Mouse (Mus musculus) stomach, postnatal 0 days (tissue): Measurements from ENCODE around the gene Trnau1ap. TPM values are rescaled to one million over a fixed set of nuclear protein-coding genes. Genes with fewer than 3 reads are reported as not detected.

Experiments
- ATAC-seq: fragments of 200-750 bp; cut with Nextera tagmentation; 2 replicates; pipeline ENCODE4 v1.8.0; 2017; ENCODE audit not compliant: low FRiP score, low TSS enrichment
- DNase-seq: peaks from one replicate; pipeline ENCODE4 v3.0.0-alpha.2; 2016; ENCODE audit warnings: low spot score
- H3K27ac ChIP-seq: fragments of 300-500 bp; sonication (generic); replicated peaks from 2 replicates; pipeline ENCODE4 v1.5.1; 2014; ENCODE audit warnings: mild to moderate bottlenecking, control low read depth
- H3K27me3 ChIP-seq: fragments of 300-500 bp; sonication (generic); 2 replicates; pipeline ENCODE4 v1.6.1; 2014; ENCODE audit warnings: low read length; ENCODE audit not compliant: control insufficient read depth, insufficient read depth
- H3K36me3 ChIP-seq: fragments of 300-500 bp; sonication (generic); 2 replicates; pipeline ENCODE4 v1.6.1; 2014; ENCODE audit warnings: low read length, mixed read lengths; ENCODE audit not compliant: control insufficient read depth, insufficient read depth
- H3K4me1 ChIP-seq: fragments of 300-500 bp; sonication (generic); replicated peaks from 2 replicates; pipeline ENCODE4 v1.6.1; 2014; ENCODE audit warnings: antibody characterized with exemption; ENCODE audit not compliant: control insufficient read depth, insufficient read depth
- H3K4me2 ChIP-seq: fragments of 300-500 bp; sonication (generic); replicated peaks from 2 replicates; pipeline ENCODE4 v1.6.1; 2014; ENCODE audit warnings: low read depth, mild to moderate bottlenecking, control low read depth, moderate library complexity
- H3K4me3 ChIP-seq: fragments of 300-500 bp; sonication (generic); 2 replicates; pipeline ENCODE4 v1.5.1; 2014; ENCODE audit warnings: low read depth, low read length, control low read depth
- H3K9ac ChIP-seq: fragments of 300-500 bp; sonication (generic); 2 replicates; pipeline ENCODE4 v1.6.1; 2014; ENCODE audit warnings: mild to moderate bottlenecking, low read length, control low read depth, mixed read lengths
- H3K9me3 ChIP-seq: fragments of 300-500 bp; sonication (generic); 2 replicates; pipeline ENCODE4 v1.6.1; 2016; ENCODE audit warnings: low read length; ENCODE audit not compliant: control insufficient read depth
- CTCF ChIP-seq: IDR thresholded peaks from 2 replicates; pipeline ENCODE4 v1.5.1; 2016; ENCODE audit warnings: antibody characterized with exemption, low read depth, mild to moderate bottlenecking, moderate library complexity
- EP300 ChIP-seq: optimal IDR thresholded peaks from 2 replicates; pipeline ENCODE3; 2016; ENCODE audit warnings: antibody characterized with exemption
- WGBS: fragments of 180-500 bp; shearing (Covaris S2); extraction: QIAGEN DNeasy Blood & Tissue Kit; methylation state at CpG from one replicate; pipeline ENCODE4 v1.1.7; 2014; 5-methylcytosine and 5-hydroxymethylcytosine counted together
- polyA plus RNA-seq: library from polyadenylated mRNA; unstranded; fragments of >200 nt; fragmentation: Nextera tagmentation; extraction: Ambion mirVana; gene quantifications from 2 replicates; pipeline ENCODE4 v1.2.1, GENCODE M21; 2015

The Trnau1ap gene
- polyA plus RNA-seq, 1 experiment from 2014 or later, result 45.7 TPM

- WGBS, result 63% methylated on average over 16 of the region's 16 CpGs
- H3K4me3 ChIP-seq, result peak overlapping the region; percentile 49
- TF ChIP-seq EP300, result no peak
- no peak for TF ChIP-seq CTCF
- DNase-seq (no peak), ATAC-seq (no peak; the same call in 1 of the 2 replicates)
- no peaks in the 10 kb centered on the region for H3K27me3 ChIP-seq
- H3K9me3 ChIP-seq, result no peaks in the 10 kb centered on the region
- no peaks in the 10 kb centered on the region for H3K36me3 ChIP-seq
- H3K4me2 ChIP-seq, result peak overlapping the region; percentile 64
- H3K27ac ChIP-seq, result peak overlapping the region; percentile 40; the same call in 1 of the 2 replicates
- peaks cover 3% of the 10 kb centered on the region; the same call in 1 of the 2 replicates for H3K4me1 ChIP-seq
- peak overlapping the region; percentile 57 for H3K9ac ChIP-seq
These were observed 27.1 kb downstream of the Trnau1ap start for GRCm38 (mm10) chr4:132301965-132302938.

- Histone ChIP-seq H3K4me3 (no peak overlapping the region), H3K27ac (0 out of 2 replicates have a peak overlapping the region, but pooled peaks have one; percentile 13), H3K27me3 (no peaks in the 10 kb centered on the region), H3K9me3 (no peaks in the 10 kb centered on the region), H3K36me3 (no peaks in the 10 kb centered on the region), H3K4me2 (no peak overlapping the region), H3K9ac (no peak overlapping the region), H3K4me1 (peaks cover 3% of the 10 kb centered on the region; the same call in 1 of the 2 replicates)
- ATAC-seq (no peak), DNase-seq (no peak)
- no peak for TF ChIP-seq CTCF
- no peak for TF ChIP-seq EP300
- 74% methylated on average over 6 of the region's 6 CpGs for WGBS
These were observed 27.9 kb downstream of the Trnau1ap start for GRCm38 (mm10) chr4:132301486-132301885.

GRCm38 (mm10) chr4:132299849-132300248, 29.5 kb downstream of the Trnau1ap start:
- Histone ChIP-seq H3K27me3 (no peaks in the 10 kb centered on the region), H3K9me3 (no peaks in the 10 kb centered on the region), H3K36me3 (no peaks in the 10 kb centered on the region), H3K9ac (no peak overlapping the region), H3K4me1 (peaks cover 3% of the 10 kb centered on the region; the same call in 1 of the 2 replicates), H3K4me3 (no peak overlapping the region), H3K27ac (no peak overlapping the region), H3K4me2 (no peak overlapping the region)
- TF ChIP-seq EP300 (no peak), CTCF (no peak)
- ATAC-seq, result no peak
- WGBS, result 77% methylated on average over 1 of the region's 1 CpGs
- DNase-seq, result no peak

- H3K9me3 ChIP-seq, result no peaks in the 10 kb centered on the region
- H3K36me3 ChIP-seq, result peaks cover 7% of the 10 kb centered on the region; the same call in 1 of the 2 replicates
- no peak overlapping the region for H3K27ac ChIP-seq
- ATAC-seq (no peak), DNase-seq (no peak)
- H3K4me3 ChIP-seq, result no peak overlapping the region
- no peak for TF ChIP-seq EP300
- TF ChIP-seq CTCF, result peak; percentile 30
- H3K4me1 ChIP-seq, result no peaks in the 10 kb centered on the region
- H3K4me2 ChIP-seq, result no peak overlapping the region
- no peak overlapping the region for H3K9ac ChIP-seq
- no peaks in the 10 kb centered on the region for H3K27me3 ChIP-seq
- WGBS, result 44% methylated on average over 8 of the region's 8 CpGs
These were observed 33.5 kb downstream of the Trnau1ap start for GRCm38 (mm10) chr4:132295696-132296390.

GRCm38 (mm10) chr4:132293682-132294240, 35.6 kb downstream of the Trnau1ap start:
- Histone ChIP-seq H3K4me3 (no peak overlapping the region), H3K9me3 (no peaks in the 10 kb centered on the region), H3K27ac (no peak overlapping the region), H3K4me2 (no peak overlapping the region), H3K4me1 (no peaks in the 10 kb centered on the region), H3K27me3 (no peaks in the 10 kb centered on the region), H3K9ac (no peak overlapping the region), H3K36me3 (peaks cover 9% of the 10 kb centered on the region; the same call in 1 of the 2 replicates)
- DNase-seq (no peak), ATAC-seq (no peak)
- TF ChIP-seq EP300 (no peak), CTCF (no peak)
- WGBS, result 77% methylated on average over 7 of the region's 7 CpGs
